9 mouse cellular contexts compared by ENCODE assay signal in genomic region chr1:53272646-53273045, GRCm38 (mm10). TPM values are rescaled to one million over a fixed set of nuclear protein-coding genes. Genes with fewer than 3 reads are reported as not detected.
DNase-seq lines count a peak whose midpoint lies in the region; ATAC-seq lines count a peak whose summit lies in the region.
"Had no signal": no experiment of that assay in that cellular context is flagged by ENCODE, and none has a peak within 500 bp of the region (broad histone marks: within the 10 kb centered on the region; RNA-seq: fewer than 3 reads in every experiment).

No protein-coding gene starts in this region.

- no peak for ATAC-seq in midbrain, embryonic 13.5 days

- intact Hi-C loops in heart, postnatal 10 days (cut with DNase I) = loop anchor here (1.0 kb wide), 1 partner anchor 219 kb away; no protein-coding TSS in a partner anchor
- intact Hi-C loops in heart, postnatal 25 days (cut with DNase I) = loop anchor here (1.0 kb wide), 1 partner anchor 219 kb away; no protein-coding TSS in a partner anchor

- H3K36me3 ChIP-seq in midbrain, embryonic 13.5 days = no peaks in the 10 kb centered on the region
- H3K36me3 ChIP-seq: midbrain, embryonic 12.5 days had no signal

- no peak overlapping the region for H3K9ac ChIP-seq in midbrain, embryonic 13.5 days (replicated peaks)
- H3K9ac ChIP-seq: midbrain, embryonic 12.5 days had no signal

- no peaks in the 10 kb centered on the region for H3K9me3 ChIP-seq in midbrain, embryonic 13.5 days
- H3K9me3 ChIP-seq: midbrain, embryonic 12.5 days had no signal

- no peaks in the 10 kb centered on the region for H3K4me1 ChIP-seq in midbrain, embryonic 13.5 days (replicated peaks)
- H3K4me1 ChIP-seq: midbrain, embryonic 12.5 days had no signal

- no peaks in the 10 kb centered on the region for H3K27me3 ChIP-seq in midbrain, embryonic 13.5 days
- H3K27me3 ChIP-seq: midbrain, embryonic 12.5 days had no signal

- no peak overlapping the region for H3K27ac ChIP-seq in midbrain, embryonic 13.5 days
- H3K27ac ChIP-seq: midbrain, embryonic 12.5 days had no signal

- H3K4me3 ChIP-seq in midbrain, embryonic 13.5 days (replicated peaks) = no peak overlapping the region
- H3K4me3 ChIP-seq: midbrain, embryonic 12.5 days had no signal

- no peak overlapping the region for H3K4me2 ChIP-seq in midbrain, embryonic 13.5 days (replicated peaks)
- H3K4me2 ChIP-seq: midbrain, embryonic 12.5 days had no signal

- DNase-seq in heart, postnatal 10 days = peak; percentile 38 to 55
- DNase-seq in heart, postnatal 25 days (ENCODE audit: low spot score) = no peak
- DNase-seq in A20 (ENCODE audit: low read depth, low spot score) = peak; percentile 30
- DNase-seq in adrenal gland, postnatal 25 days = peak; percentile 36
- DNase-seq in frontal cortex, adult 2 months (ENCODE audit: extremely low spot score in 1 of 2, low spot score in 1 of 2) = peak; percentile 7 to 66
- DNase-seq in left cerebral cortex, adult 11 months (ENCODE audit: low spot score) = peak; percentile 22
- DNase-seq in skeletal muscle tissue, adult 2 months (ENCODE audit: low read depth, low spot score) = peak; percentile 31

RNA-seq across cellular contexts. Expression of gene Pms1, which starts 24.2 kb away (rescaled TPM):
- total RNA-seq in heart, postnatal 10 days (2021) = 1 to 10 TPM; 6.9 to 7.7 TPM
- total RNA-seq in heart, postnatal 25 days (2021) = 10 to 100 TPM in 1 of 2 experiments, 1 to 10 TPM in 1; 9.6 to 13.2 TPM
- 4.0 and 7.7 TPM in 2 replicates for total RNA-seq in adrenal gland, postnatal 25 days (2021)
- 4.4 and 4.5 TPM in 2 replicates for polyA plus RNA-seq in frontal cortex, adult 2 months (2012; rRNA removed)
- 10.3 and 11.6 TPM in 2 replicates for polyA plus RNA-seq in midbrain, embryonic 13.5 days (2015; fragmentation: Nextera tagmentation; extraction: Ambion mirVana)

RNA-seq across cellular contexts. Expression of gene Ormdl1, which starts 24.2 kb away (rescaled TPM):
- total RNA-seq in heart, postnatal 10 days (2021) = 1 to 10 TPM; 6.1 to 7.9 TPM
- 1 to 10 TPM; 9.0 to 9.9 TPM for total RNA-seq in heart, postnatal 25 days (2021)
- 18.5 and 21.7 TPM in 2 replicates for total RNA-seq in adrenal gland, postnatal 25 days (2021)
- polyA plus RNA-seq in frontal cortex, adult 2 months (2012; rRNA removed) = 11.0 and 13.4 TPM in 2 replicates
- 75.2 and 77.8 TPM in 2 replicates for polyA plus RNA-seq in midbrain, embryonic 13.5 days (2015; fragmentation: Nextera tagmentation; extraction: Ambion mirVana)

RNA-seq across cellular contexts. Expression of gene Gm28778, which starts 24.3 kb away (rescaled TPM):
- 1 to 10 TPM in 1 of 2 experiments, under 1 TPM in 1; 0.82 to 2.5 TPM for total RNA-seq in heart, postnatal 10 days (2021)
- total RNA-seq in heart, postnatal 25 days (2021) = 1 to 10 TPM; 1.3 to 2.8 TPM
- not detected in 2 replicates for total RNA-seq in adrenal gland, postnatal 25 days (2021)
- not detected in 2 replicates for polyA plus RNA-seq in frontal cortex, adult 2 months (2012; rRNA removed)
- polyA plus RNA-seq in midbrain, embryonic 13.5 days (2015; fragmentation: Nextera tagmentation; extraction: Ambion mirVana) = not detected in 2 replicates
- polyA plus RNA-seq: midbrain, embryonic 12.5 days had no signal

RNA-seq across cellular contexts. Expression of gene Osgepl1, which starts 40.8 kb away (rescaled TPM):
- 10 to 100 TPM; 29.5 to 34.4 TPM for total RNA-seq in heart, postnatal 10 days (2021)
- total RNA-seq in heart, postnatal 25 days (2021) = 10 to 100 TPM; 52.5 to 56.0 TPM
- 22.8 and 26.8 TPM in 2 replicates for total RNA-seq in adrenal gland, postnatal 25 days (2021)
- polyA plus RNA-seq in frontal cortex, adult 2 months (2012; rRNA removed) = 21.0 and 23.9 TPM in 2 replicates
- polyA plus RNA-seq in midbrain, embryonic 13.5 days (2015; fragmentation: Nextera tagmentation; extraction: Ambion mirVana) = 21.6 and 24.1 TPM in 2 replicates
